ENCODE assay signal across 15 mouse cellular contexts in genomic region chr17:88260176-88260575, GRCm38 (mm10).
"Had no signal": no experiment of that assay in that cellular context is flagged by ENCODE, and none has a peak within 500 bp of the region (broad histone marks: within the 10 kb centered on the region; RNA-seq: fewer than 3 reads in every experiment).

No protein-coding gene starts in this region.

- H3K9me3 ChIP-seq: lung, embryonic 15.5 days; midbrain, embryonic 10.5 days; midbrain, embryonic 12.5 days; neural tube, embryonic 12.5 days; stomach, embryonic 15.5 days had no signal

- H3K9ac ChIP-seq: lung, embryonic 15.5 days; midbrain, embryonic 12.5 days; neural tube, embryonic 12.5 days; stomach, embryonic 15.5 days had no signal

- H3K4me3 ChIP-seq: lung, embryonic 15.5 days; midbrain, embryonic 10.5 days; midbrain, embryonic 12.5 days; myocyte; neural tube, embryonic 12.5 days; stomach, embryonic 15.5 days had no signal

- DNase-seq: lung, adult 2 months; lung, postnatal 10 days; lung, postnatal 4 days; midbrain, embryonic 14.5 days; right cerebral cortex, postnatal 14 days; thymus, adult 2 months; thymus, postnatal 25 days; thymus, postnatal 4 days had no signal

- H3K36me3 ChIP-seq: lung, embryonic 15.5 days; midbrain, embryonic 10.5 days; midbrain, embryonic 12.5 days; neural tube, embryonic 12.5 days; stomach, embryonic 15.5 days had no signal

- H3K27ac ChIP-seq: lung, embryonic 15.5 days; midbrain, embryonic 10.5 days; midbrain, embryonic 12.5 days; neural tube, embryonic 12.5 days; stomach, embryonic 15.5 days; stomach, postnatal 0 days had no signal
